ENCODE assay signal across 9 mouse cellular contexts in the genomic region with DNA sequence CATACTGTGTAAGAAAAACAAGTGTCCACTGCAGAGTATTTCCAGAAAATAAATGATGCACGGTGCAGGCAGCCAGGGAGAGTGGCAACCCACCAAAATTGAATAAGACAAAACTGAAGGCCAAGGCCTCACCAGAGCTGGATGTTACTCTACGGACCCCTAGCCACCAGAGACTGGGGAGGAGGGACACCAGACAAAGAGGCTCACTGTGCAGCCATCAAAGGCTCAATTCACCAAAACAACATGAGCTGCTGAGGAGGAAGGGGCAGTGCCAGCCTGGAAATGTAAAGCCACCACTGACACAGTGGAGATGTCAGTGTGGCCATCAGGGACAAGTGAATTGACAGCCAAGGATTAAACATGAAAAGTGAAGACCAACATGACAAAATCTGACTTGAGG.
A peak's percentile ranks its signal among the peaks of the same experiment; 100 is the strongest.
DNase-seq lines count a peak whose midpoint lies in the region; ATAC-seq and TF ChIP-seq lines count a peak whose summit lies in the region.
"Had no signal": no experiment of that assay in that cellular context is flagged by ENCODE, and none has a peak within 500 bp of the region (broad histone marks: within the 10 kb centered on the region; RNA-seq: fewer than 3 reads in every experiment).

No protein-coding gene starts in this region.

- intact Hi-C loops in left cerebral cortex, postnatal 14 days (cut with DNase I): no loop called here
- intact Hi-C loops in left cerebral cortex, postnatal 25 days (cut with DNase I): no loop called here

- H3K27ac ChIP-seq in forebrain, postnatal 0 days (ENCODE audit: low read depth, low read length): no peak overlapping the region
- H3K27ac ChIP-seq in forebrain, embryonic 14.5 days (ENCODE audit: low read depth, low read length): no peak overlapping the region
- H3K27ac ChIP-seq in embryonic facial prominence, embryonic 14.5 days (replicated peaks; ENCODE audit: low read depth, low read length): 0 out of 2 replicates have a peak overlapping the region, but pooled peaks have one; percentile 0

- H3K4me1 ChIP-seq in forebrain, postnatal 0 days (ENCODE audit: insufficient read depth): no peaks in the 10 kb centered on the region
- H3K4me1 ChIP-seq in forebrain, embryonic 14.5 days (ENCODE audit: control insufficient read depth, insufficient read depth, low read length): no peaks in the 10 kb centered on the region
- H3K4me1 ChIP-seq in embryonic facial prominence, embryonic 14.5 days (ENCODE audit: control insufficient read depth, insufficient read depth, low read length): no peaks in the 10 kb centered on the region

- peak; percentile 66 for ATAC-seq in forebrain, postnatal 0 days
- ATAC-seq in forebrain, embryonic 14.5 days: no peak
- no peak for ATAC-seq in embryonic facial prominence, embryonic 14.5 days (ENCODE audit: low read depth)
- no peak for ATAC-seq in monocyte, adult 5-6 weeks (replicated peaks; ENCODE audit: insufficient number of reproducible peaks, low FRiP score, low TSS enrichment, poor library complexity, severe bottlenecking)

- 15% methylated on average over 2 of the region's 2 CpGs for WGBS in forebrain, postnatal 0 days
- 21% methylated on average over 2 of the region's 2 CpGs for WGBS in forebrain, embryonic 14.5 days
- 37% methylated on average over 2 of the region's 2 CpGs for WGBS in embryonic facial prominence, embryonic 14.5 days

- H3K4me3 ChIP-seq in forebrain, postnatal 0 days (ENCODE audit: low read depth, low read length): no peak overlapping the region
- no peak overlapping the region for H3K4me3 ChIP-seq in forebrain, embryonic 14.5 days (ENCODE audit: low read depth, low read length)
- no peak overlapping the region for H3K4me3 ChIP-seq in embryonic facial prominence, embryonic 14.5 days (ENCODE audit: low read depth, low read length)

- H3K9ac ChIP-seq in forebrain, postnatal 0 days: no peak overlapping the region
- no peak overlapping the region for H3K9ac ChIP-seq in forebrain, embryonic 14.5 days (ENCODE audit: low read length)
- no peak overlapping the region for H3K9ac ChIP-seq in embryonic facial prominence, embryonic 14.5 days (ENCODE audit: low read depth, low read length)

- no peaks in the 10 kb centered on the region for H3K36me3 ChIP-seq in forebrain, postnatal 0 days (ENCODE audit: insufficient read depth)
- no peaks in the 10 kb centered on the region for H3K36me3 ChIP-seq in forebrain, embryonic 14.5 days (ENCODE audit: control insufficient read depth, insufficient read depth, low read length)
- no peaks in the 10 kb centered on the region for H3K36me3 ChIP-seq in embryonic facial prominence, embryonic 14.5 days (ENCODE audit: control insufficient read depth, insufficient read depth, low read length)

- DNase-seq in forebrain, postnatal 0 days: peak; percentile 17
- DNase-seq in forebrain, embryonic 14.5 days (ENCODE audit: low spot score): no peak
- DNase-seq in left cerebral cortex, adult 11 months (ENCODE audit: low spot score): peak; percentile 30
- DNase-seq in left cerebral cortex, postnatal 14 days (ENCODE audit: low spot score in 2 of 2): no peak
- no peak for DNase-seq in embryonic facial prominence, embryonic 14.5 days (ENCODE audit: low spot score)
- DNase-seq in left cerebral cortex, postnatal 25 days (ENCODE audit: low spot score in 2 of 2): peak; percentile 14 to 40
- DNase-seq in spleen, postnatal 14 days (ENCODE audit: low spot score in 2 of 2): no peak

- no peaks in the 10 kb centered on the region for H3K27me3 ChIP-seq in forebrain, postnatal 0 days (ENCODE audit: insufficient read depth, low read length)
- H3K27me3 ChIP-seq in forebrain, embryonic 14.5 days (replicated peaks; ENCODE audit: control insufficient read depth, insufficient read depth, low read length): no peaks in the 10 kb centered on the region
- no peaks in the 10 kb centered on the region for H3K27me3 ChIP-seq in embryonic facial prominence, embryonic 14.5 days (replicated peaks; ENCODE audit: control insufficient read depth, insufficient read depth, low read length)
- H3K27me3 ChIP-seq: CH12.LX had no signal

- no peak overlapping the region for H3K4me2 ChIP-seq in forebrain, postnatal 0 days (ENCODE audit: low read depth)
- no peak overlapping the region for H3K4me2 ChIP-seq in forebrain, embryonic 14.5 days (ENCODE audit: low read length)
- no peak overlapping the region for H3K4me2 ChIP-seq in embryonic facial prominence, embryonic 14.5 days (ENCODE audit: low read depth, low read length)

- no peaks in the 10 kb centered on the region for H3K9me3 ChIP-seq in forebrain, postnatal 0 days (ENCODE audit: low read length)
- no peaks in the 10 kb centered on the region for H3K9me3 ChIP-seq in forebrain, embryonic 14.5 days (replicated peaks; ENCODE audit: control insufficient read depth, low read length)
- H3K9me3 ChIP-seq in embryonic facial prominence, embryonic 14.5 days (ENCODE audit: control insufficient read depth, low read length): no peaks in the 10 kb centered on the region

- TF ChIP-seq CTCF in forebrain, postnatal 0 days (IDR thresholded peaks at IDR 0.05; ENCODE audit: low read depth): no peak

Comparison
In these comparisons a context has a peak if more than half of its experiments do, and no peak if none do; other contexts are left out.
1. DNase-seq: peak in forebrain, postnatal 0 days (single experiment), left cerebral cortex, adult 11 months (single experiment) and left cerebral cortex, postnatal 25 days (2 of 2); none in forebrain, embryonic 14.5 days (single experiment), left cerebral cortex, postnatal 14 days (0 of 2), embryonic facial prominence, embryonic 14.5 days (single experiment) and spleen, postnatal 14 days (0 of 2).